Comparison of ENCODE assay signal across 16 mouse cellular contexts in the genomic region with DNA sequence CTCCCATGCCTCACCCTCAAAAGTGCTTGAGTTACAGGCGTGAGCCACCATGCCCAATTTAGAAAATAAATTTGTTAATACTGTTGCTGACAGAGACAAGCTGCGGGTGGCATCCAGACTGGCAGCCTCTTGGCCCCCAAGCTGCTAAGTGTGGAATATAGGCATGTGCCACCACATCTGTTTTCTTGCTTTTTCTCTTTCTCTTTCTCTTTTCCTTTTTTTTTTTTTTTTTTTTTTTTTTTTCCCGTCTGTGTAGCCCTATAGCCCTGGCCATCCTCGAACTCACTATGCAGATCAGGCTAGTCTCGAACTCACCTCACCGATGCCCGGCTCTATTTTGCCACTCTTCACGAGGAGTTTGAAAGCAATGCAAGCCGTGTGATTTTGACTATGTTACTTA.
DNase-seq lines count a peak whose midpoint lies in the region; ATAC-seq and TF ChIP-seq lines count a peak whose summit lies in the region.
"Had no signal": no experiment of that assay in that cellular context is flagged by ENCODE, and none has a peak within 500 bp of the region (broad histone marks: within the 10 kb centered on the region; RNA-seq: fewer than 3 reads in every experiment).

No protein-coding gene starts in this region.

- 91% methylated on average over 9 of the region's 9 CpGs for WGBS in heart, embryonic 10.5 days
- 89% methylated on average over 9 of the region's 9 CpGs for WGBS in heart, embryonic 12.5 days
- 84% methylated on average over 9 of the region's 9 CpGs for WGBS in liver, embryonic 12.5 days (ENCODE audit: insufficient replicate concordance)
- 92% methylated on average over 9 of the region's 9 CpGs for WGBS in liver, postnatal 0 days (ENCODE audit: insufficient replicate concordance)
- 85% methylated on average over 9 of the region's 9 CpGs for WGBS in forebrain, embryonic 14.5 days

- no peak for DNase-seq in heart, embryonic 10.5 days (ENCODE audit: low spot score)
- no peak for DNase-seq in liver, postnatal 0 days
- DNase-seq in ES-E14 (ENCODE audit: low read depth, low spot score), result no peak
- DNase-seq in forebrain, embryonic 14.5 days (ENCODE audit: low spot score), result peak; percentile 37
- no peak for DNase-seq in layer of hippocampus, postnatal 10 days (ENCODE audit: low spot score in 2 of 2)
- DNase-seq in cerebellum, postnatal 4 days (ENCODE audit: low spot score in 2 of 2), result no peak
- DNase-seq: adrenal gland, postnatal 36 days; cerebellum, adult 8-10 months; gastrocnemius, postnatal 36 days; kidney, adult 8-10 months; kidney, postnatal 36 days; layer of hippocampus, adult 9-11 months; lung, embryonic 14.5 days had no signal

- no peaks in the 10 kb centered on the region for H3K36me3 ChIP-seq in heart, embryonic 10.5 days
- no peaks in the 10 kb centered on the region for H3K36me3 ChIP-seq in heart, embryonic 12.5 days
- H3K36me3 ChIP-seq in liver, embryonic 12.5 days, result no peaks in the 10 kb centered on the region
- H3K36me3 ChIP-seq in liver, postnatal 0 days (replicated peaks; ENCODE audit: insufficient read depth, low read length), result no peaks in the 10 kb centered on the region
- H3K36me3 ChIP-seq in ES-E14 (ENCODE audit: control insufficient read depth, insufficient read depth, low read length, poor library complexity, severe bottlenecking), result no peaks in the 10 kb centered on the region
- no peaks in the 10 kb centered on the region for H3K36me3 ChIP-seq in forebrain, embryonic 14.5 days (ENCODE audit: control insufficient read depth, insufficient read depth, low read length)

- no peaks in the 10 kb centered on the region for H3K9me3 ChIP-seq in heart, embryonic 10.5 days
- no peaks in the 10 kb centered on the region for H3K9me3 ChIP-seq in heart, embryonic 12.5 days (replicated peaks)
- H3K9me3 ChIP-seq in liver, embryonic 12.5 days (replicated peaks), result no peaks in the 10 kb centered on the region
- no peaks in the 10 kb centered on the region for H3K9me3 ChIP-seq in liver, postnatal 0 days (ENCODE audit: low read length)
- no peaks in the 10 kb centered on the region for H3K9me3 ChIP-seq in ES-E14 (ENCODE audit: control insufficient read depth, insufficient read depth, low read depth, low read length)
- no peaks in the 10 kb centered on the region for H3K9me3 ChIP-seq in forebrain, embryonic 14.5 days (replicated peaks; ENCODE audit: control insufficient read depth, low read length)

- in situ Hi-C loops in ES-E14 (cut with MboI; ENCODE audit: low sequenced_read_pairs in 2 of 2, unreplicated experiment in 2 of 2), result no loop called here

- no peak for TF ChIP-seq EP300 in liver, postnatal 0 days (IDR thresholded peaks at IDR 0.05; ENCODE audit: low read depth)

- ATAC-seq in heart, embryonic 12.5 days (ENCODE audit: insufficient number of reproducible peaks, low FRiP score), result no peak
- ATAC-seq in liver, embryonic 12.5 days, result no peak
- no peak for ATAC-seq in liver, postnatal 0 days
- no peak for ATAC-seq in forebrain, embryonic 14.5 days

- H3K4me3 ChIP-seq in heart, embryonic 10.5 days, result no peak overlapping the region
- H3K4me3 ChIP-seq in heart, embryonic 12.5 days, result no peak overlapping the region
- no peak overlapping the region for H3K4me3 ChIP-seq in liver, embryonic 12.5 days
- H3K4me3 ChIP-seq in liver, postnatal 0 days (ENCODE audit: low read depth, low read length), result no peak overlapping the region
- H3K4me3 ChIP-seq in ES-E14 (ENCODE audit: insufficient read depth in 1 of 2, low read depth in 1 of 2, low read length in 2 of 2, poor library complexity in 1 of 2, severe bottlenecking in 1 of 2), result no peak overlapping the region
- no peak overlapping the region for H3K4me3 ChIP-seq in forebrain, embryonic 14.5 days (ENCODE audit: low read depth, low read length)

- H3K4me2 ChIP-seq in heart, embryonic 12.5 days, result no peak overlapping the region
- H3K4me2 ChIP-seq in liver, embryonic 12.5 days, result no peak overlapping the region
- H3K4me2 ChIP-seq in liver, postnatal 0 days (ENCODE audit: low read depth, low read length), result no peak overlapping the region
- H3K4me2 ChIP-seq in forebrain, embryonic 14.5 days (ENCODE audit: low read length), result no peak overlapping the region
- H3K4me2 ChIP-seq: lung, embryonic 14.5 days had no signal

- H3K27ac ChIP-seq in heart, embryonic 10.5 days, result 0 out of 2 replicates have a peak overlapping the region, but pooled peaks have one; percentile 56
- no peak overlapping the region for H3K27ac ChIP-seq in heart, embryonic 12.5 days (ENCODE audit: poor library complexity, severe bottlenecking)
- peak overlapping the region; percentile 8; the same call in 1 of the 2 replicates for H3K27ac ChIP-seq in liver, embryonic 12.5 days
- no peak overlapping the region for H3K27ac ChIP-seq in liver, postnatal 0 days (ENCODE audit: low read depth)
- H3K27ac ChIP-seq in ES-E14 (ENCODE audit: insufficient read depth, low read depth, low read length, poor library complexity, severe bottlenecking), result peak overlapping the region; percentile 72; the same call in 1 of the 2 replicates
- no peak overlapping the region for H3K27ac ChIP-seq in forebrain, embryonic 14.5 days (ENCODE audit: low read depth, low read length)
- H3K27ac ChIP-seq: stomach, postnatal 0 days had no signal

- no peaks in the 10 kb centered on the region for H3K27me3 ChIP-seq in heart, embryonic 10.5 days (ENCODE audit: insufficient read depth, poor library complexity, severe bottlenecking)
- H3K27me3 ChIP-seq in heart, embryonic 12.5 days (replicated peaks), result no peaks in the 10 kb centered on the region
- H3K27me3 ChIP-seq in liver, embryonic 12.5 days (replicated peaks), result no peaks in the 10 kb centered on the region
- no peaks in the 10 kb centered on the region for H3K27me3 ChIP-seq in liver, postnatal 0 days (ENCODE audit: insufficient read depth, low read length)
- H3K27me3 ChIP-seq in forebrain, embryonic 14.5 days (replicated peaks; ENCODE audit: control insufficient read depth, insufficient read depth, low read length), result no peaks in the 10 kb centered on the region

- no peak for TF ChIP-seq CTCF in liver, postnatal 0 days (IDR thresholded peaks at IDR 0.05; ENCODE audit: low read depth)

- peaks cover 13% of the 10 kb centered on the region for H3K4me1 ChIP-seq in heart, embryonic 10.5 days
- H3K4me1 ChIP-seq in heart, embryonic 12.5 days (replicated peaks), result peaks cover 11% of the 10 kb centered on the region
- H3K4me1 ChIP-seq in liver, embryonic 12.5 days, result peaks cover 30% of the 10 kb centered on the region
- peaks cover 15% of the 10 kb centered on the region for H3K4me1 ChIP-seq in liver, postnatal 0 days (ENCODE audit: insufficient read depth)
- peaks cover 11 to 17% of the 10 kb centered on the region in 2 experiments for H3K4me1 ChIP-seq in ES-E14 (ENCODE audit: control insufficient read depth in 2 of 2, insufficient read depth in 2 of 2, low read length in 2 of 2, poor library complexity in 1 of 2)
- H3K4me1 ChIP-seq in forebrain, embryonic 14.5 days (ENCODE audit: control insufficient read depth, insufficient read depth, low read length), result peaks cover 14% of the 10 kb centered on the region

- no peak overlapping the region for H3K9ac ChIP-seq in heart, embryonic 12.5 days
- H3K9ac ChIP-seq in liver, embryonic 12.5 days, result no peak overlapping the region
- no peak overlapping the region for H3K9ac ChIP-seq in liver, postnatal 0 days (replicated peaks)
- H3K9ac ChIP-seq in ES-E14 (ENCODE audit: insufficient read depth, low read depth, low read length, poor library complexity, severe bottlenecking), result peak overlapping the region; percentile 50; the same call in 1 of the 2 replicates
- no peak overlapping the region for H3K9ac ChIP-seq in forebrain, embryonic 14.5 days (ENCODE audit: low read length)
- H3K9ac ChIP-seq: lung, embryonic 14.5 days had no signal

TF ChIP-seq in ES-E14, 5 proteins besides CTCF, POLR2A, EP300 and RAD21:
- TF ChIP-seq ZC3H11A (IDR thresholded peaks at IDR 0.05; ENCODE audit: borderline replicate concordance, low read depth, low read length), result no peak
- TF ChIP-seq HCFC1 (IDR thresholded peaks at IDR 0.05; ENCODE audit: borderline replicate concordance, insufficient read depth, low read length), result no peak
- TF ChIP-seq CHD2 (IDR thresholded peaks at IDR 0.05; ENCODE audit: low read depth, low read length), result no peak
- TF ChIP-seq ZNF384 (IDR thresholded peaks at IDR 0.05; ENCODE audit: low read depth, low read length), result peak; percentile 76
- TF ChIP-seq MAFK (IDR thresholded peaks at IDR 0.05; ENCODE audit: insufficient read depth, low read depth, low read length), result no peak

Comparison
In these comparisons a context has a peak if more than half of its experiments do, and no peak if none do; other contexts are left out.
1. H3K27ac ChIP-seq: peak in heart, embryonic 10.5 days (single experiment), liver, embryonic 12.5 days (single experiment) and ES-E14 (single experiment); none in heart, embryonic 12.5 days (single experiment), liver, postnatal 0 days (single experiment) and forebrain, embryonic 14.5 days (single experiment).